Mouse (Mus musculus) neural tube, embryonic 13.5 days (tissue): Measurements from ENCODE around the gene Hmgb1. TPM values are rescaled to one million over a fixed set of nuclear protein-coding genes. Genes with fewer than 3 reads are reported as not detected.
"Not testable (repeated sequence)": the region's sequence is repeated elsewhere in the genome, so short reads cannot be mapped to it uniquely, and the experiment has no call there.

ENCODE experiments used
- ATAC-seq: fragments of 200-750 bp; cut with Nextera tagmentation; 2 replicates; pipeline ENCODE4 v1.8.0; 2017; ENCODE audit warnings: low read depth, mild to moderate bottlenecking, moderate TSS enrichment, moderate library complexity
- H3K27ac ChIP-seq: fragments of 300-500 bp; sonication (generic); replicated peaks from 2 replicates; pipeline ENCODE4 v1.5.1; 2015; ENCODE audit warnings: moderate library complexity, mild to moderate bottlenecking, inconsistent platforms
- H3K27me3 ChIP-seq: fragments of 300-500 bp; sonication (generic); 2 replicates; pipeline ENCODE4 v1.6.1; 2015; ENCODE audit warnings: mild to moderate bottlenecking, inconsistent platforms
- H3K36me3 ChIP-seq: fragments of 300-500 bp; sonication (generic); 2 replicates; pipeline ENCODE4 v1.6.1; 2015; ENCODE audit warnings: mild to moderate bottlenecking, inconsistent platforms
- H3K4me1 ChIP-seq: fragments of 300-500 bp; sonication (generic); replicated peaks from 2 replicates; pipeline ENCODE4 v1.6.1; 2015; ENCODE audit warnings: inconsistent platforms
- H3K4me2 ChIP-seq: fragments of 300-500 bp; sonication (generic); 2 replicates; pipeline ENCODE4 v1.6.1; 2015; ENCODE audit warnings: inconsistent platforms, mild to moderate bottlenecking, moderate library complexity
- H3K4me3 ChIP-seq: fragments of 300-500 bp; sonication (generic); 2 replicates; pipeline ENCODE4 v1.5.1; 2015; ENCODE audit warnings: mild to moderate bottlenecking, inconsistent platforms
- H3K9ac ChIP-seq: fragments of 300-500 bp; sonication (generic); 2 replicates; pipeline ENCODE4 v1.6.1; 2015; ENCODE audit warnings: moderate library complexity, mild to moderate bottlenecking, inconsistent platforms
- H3K9me3 ChIP-seq: fragments of 300-500 bp; sonication (generic); 2 replicates; pipeline ENCODE4 v1.6.1; 2016; ENCODE audit warnings: inconsistent platforms
- WGBS: fragments of 180-500 bp; shearing (Covaris S2); methylation state at CpG from one replicate; pipeline ENCODE4 v1.1.7; 2015; 5-methylcytosine and 5-hydroxymethylcytosine counted together
- polyA plus RNA-seq: library from polyadenylated mRNA; unstranded; fragments of >200 nt; fragmentation: Nextera tagmentation; extraction: Ambion mirVana; gene quantifications from 2 replicates; pipeline ENCODE4 v1.2.1, GENCODE M21; 2015

The Hmgb1 gene
- polyA plus RNA-seq, 1 experiment from 2014 or later = 950 TPM

- H3K9ac ChIP-seq, H3K27ac ChIP-seq, H3K9me3 ChIP-seq, H3K4me3 ChIP-seq, H3K27me3 ChIP-seq, H3K36me3 ChIP-seq, ATAC-seq, H3K4me2 ChIP-seq, H3K4me1 ChIP-seq: not testable (repeated sequence)
- 91% methylated on average over 6 of the region's 6 CpGs for WGBS
These were observed 46.2 kb downstream of the Hmgb1 start for GRCm38 (mm10) chr5:149138087-149138486.

DNA sequence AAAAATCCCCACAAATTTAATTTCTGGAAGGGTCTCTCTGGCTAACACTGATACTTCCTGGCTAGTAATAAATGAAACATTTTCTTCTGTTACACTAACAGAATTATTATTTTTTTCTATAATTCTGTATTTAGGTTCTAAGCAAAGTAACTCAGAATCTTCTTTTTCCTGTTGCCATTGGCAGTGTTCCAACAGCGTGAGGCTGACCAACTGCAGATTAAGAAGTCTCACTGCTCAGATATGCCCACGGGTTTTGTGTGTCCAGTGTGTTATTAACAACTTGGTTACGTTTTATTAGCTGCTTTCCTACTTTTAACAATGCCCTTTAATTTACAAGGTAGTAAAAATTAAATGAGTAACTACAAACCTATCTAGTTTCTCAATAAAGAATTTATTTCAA lies 46.8 kb downstream of the Hmgb1 start:
- WGBS = 73% methylated on average over 3 of the region's 3 CpGs
- no peak overlapping the region for H3K9ac ChIP-seq
- H3K4me3 ChIP-seq = no peak overlapping the region
- no peak for ATAC-seq
- H3K4me1 ChIP-seq = peaks cover 2% of the 10 kb centered on the region; the same call in 1 of the 2 replicates
- no peaks in the 10 kb centered on the region for H3K36me3 ChIP-seq
- no peak overlapping the region for H3K4me2 ChIP-seq
- H3K27me3 ChIP-seq = no peaks in the 10 kb centered on the region
- H3K27ac ChIP-seq = no peak overlapping the region
- H3K9me3 ChIP-seq = no peaks in the 10 kb centered on the region

GRCm38 (mm10) chr5:149136933-149137365 lies 47.3 kb downstream of the Hmgb1 start:
- H3K36me3 ChIP-seq = no peaks in the 10 kb centered on the region
- peaks cover 2% of the 10 kb centered on the region; the same call in 1 of the 2 replicates for H3K4me1 ChIP-seq
- H3K9me3 ChIP-seq = no peaks in the 10 kb centered on the region
- H3K4me3 ChIP-seq = no peak overlapping the region
- 85% methylated on average over 4 of the region's 4 CpGs for WGBS
- H3K4me2 ChIP-seq = no peak overlapping the region
- no peak for ATAC-seq
- no peaks in the 10 kb centered on the region for H3K27me3 ChIP-seq
- no peak overlapping the region for H3K9ac ChIP-seq
- H3K27ac ChIP-seq = no peak overlapping the region

DNA sequence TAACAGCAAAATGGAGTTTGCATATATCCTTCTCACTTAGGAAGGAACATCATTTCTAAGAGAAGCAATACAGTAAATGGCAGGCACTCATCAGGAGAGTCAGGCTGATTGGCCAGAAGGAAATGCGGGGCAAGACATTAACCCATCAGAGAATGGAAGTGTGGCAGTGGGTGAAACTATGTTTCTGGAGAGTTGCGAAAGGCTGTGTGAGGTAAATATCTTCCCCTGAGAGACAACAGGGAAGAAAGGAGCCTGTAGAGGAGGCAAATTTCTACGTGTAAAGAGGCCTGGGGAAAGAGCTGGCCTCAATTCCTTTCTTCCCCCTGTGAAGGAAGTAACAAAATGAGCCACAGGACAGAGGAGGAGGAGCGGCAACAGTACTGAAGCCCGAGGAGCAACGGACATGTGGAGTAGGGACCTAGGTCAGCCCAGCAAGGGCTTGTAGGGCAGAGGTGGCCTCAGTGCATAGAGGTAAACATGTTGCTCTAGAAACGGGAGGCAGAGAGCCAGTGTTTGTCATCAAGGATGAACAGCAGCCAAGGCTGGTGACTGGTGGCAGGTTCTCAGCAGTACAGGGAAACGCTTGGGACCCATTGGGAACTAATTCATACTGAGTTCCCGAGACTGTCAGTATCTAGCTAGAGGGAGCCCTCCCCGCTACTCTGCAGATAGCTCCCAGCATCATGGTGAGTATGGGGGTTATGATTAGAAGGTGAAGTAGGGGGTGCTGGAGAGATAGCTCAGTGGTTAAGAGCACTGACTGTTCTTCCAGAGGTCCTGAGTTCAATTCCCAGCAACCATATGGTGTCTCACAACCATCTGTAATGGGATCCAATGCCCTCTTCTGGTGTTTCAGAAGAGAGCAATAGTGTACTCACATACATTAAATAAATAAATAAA lies 48.6 kb downstream of the Hmgb1 start:
- WGBS = 83% methylated on average over 10 of the region's 10 CpGs
- Histone ChIP-seq H3K27ac (no peak overlapping the region), H3K4me3 (no peak overlapping the region), H3K9me3 (no peaks in the 10 kb centered on the region), H3K27me3 (no peaks in the 10 kb centered on the region), H3K4me1 (peaks cover 2% of the 10 kb centered on the region; the same call in 1 of the 2 replicates), H3K36me3 (no peaks in the 10 kb centered on the region), H3K9ac (no peak overlapping the region), H3K4me2 (no peak overlapping the region)
- no peak for ATAC-seq

DNA sequence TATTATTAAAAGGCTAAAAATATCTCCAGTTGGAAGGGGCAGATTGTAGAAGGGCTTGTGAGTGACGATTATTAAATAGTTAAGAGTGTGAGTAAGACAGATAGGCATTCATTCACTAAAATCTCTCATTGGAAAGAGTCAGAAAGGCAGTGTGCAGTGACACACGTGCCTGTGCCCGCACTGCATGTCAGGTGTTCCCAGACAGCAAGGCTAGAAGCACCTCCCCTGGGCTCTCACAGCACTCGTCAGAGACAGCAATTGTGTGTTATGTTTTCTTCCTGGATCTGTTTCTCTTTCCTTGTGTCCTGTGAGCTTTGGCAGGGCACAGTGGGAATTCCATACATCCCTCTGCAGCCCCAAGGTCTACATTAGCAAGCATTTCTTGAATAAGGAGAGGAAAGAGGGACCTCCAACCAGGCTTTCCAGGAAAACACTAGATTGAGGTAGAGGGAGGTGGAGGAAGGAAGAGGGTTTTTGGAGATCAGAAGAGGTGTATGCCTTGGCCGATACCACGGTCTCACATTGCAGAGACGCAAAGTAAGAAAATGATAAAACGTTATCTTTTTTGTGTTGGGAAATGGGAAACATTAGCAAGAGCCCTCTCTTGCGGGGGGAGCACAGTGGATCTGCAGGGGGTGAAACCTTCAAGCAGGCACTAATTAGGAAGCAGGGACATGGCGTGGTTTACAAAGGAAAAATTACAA lies 49.4 kb downstream of the Hmgb1 start:
- Histone ChIP-seq H3K9ac (no peak overlapping the region), H3K36me3 (no peaks in the 10 kb centered on the region), H3K4me3 (no peak overlapping the region), H3K9me3 (no peaks in the 10 kb centered on the region), H3K4me2 (no peak overlapping the region), H3K27ac (no peak overlapping the region), H3K27me3 (no peaks in the 10 kb centered on the region), H3K4me1 (peaks cover 2% of the 10 kb centered on the region; the same call in 1 of the 2 replicates)
- no peak for ATAC-seq
- WGBS = 81% methylated on average over 10 of the region's 10 CpGs

GRCm38 (mm10) chr5:149128473-149128872 lies 55.8 kb downstream of the Hmgb1 start:
- 89% methylated on average over 15 of the region's 15 CpGs for WGBS
- Histone ChIP-seq H3K27me3 (no peaks in the 10 kb centered on the region), H3K4me2 (no peak overlapping the region), H3K9me3 (no peaks in the 10 kb centered on the region), H3K36me3 (no peaks in the 10 kb centered on the region), H3K9ac (no peak overlapping the region), H3K4me3 (no peak overlapping the region), H3K4me1 (no peaks in the 10 kb centered on the region), H3K27ac (no peak overlapping the region)
- ATAC-seq = no peak

DNA sequence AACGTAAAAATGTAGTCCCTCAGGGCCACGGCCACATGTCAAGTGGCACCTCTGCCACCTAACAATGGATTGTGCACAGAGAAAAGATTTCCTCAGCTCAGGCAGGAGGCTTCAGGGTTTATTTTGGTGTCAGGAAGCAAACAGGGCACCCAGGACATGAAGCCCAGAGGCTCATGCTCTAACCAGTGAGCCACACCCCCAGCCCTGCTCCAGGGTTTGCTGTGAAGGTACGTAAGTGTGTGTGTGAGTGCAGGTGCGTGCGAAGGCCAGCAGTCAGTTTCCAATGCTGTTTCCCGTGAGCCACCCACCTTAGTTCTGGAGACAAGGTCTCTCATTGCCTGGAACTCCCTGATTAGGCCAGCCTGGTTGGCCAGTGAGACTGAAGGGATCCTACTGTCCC lies 60.5 kb downstream of the Hmgb1 start:
- no peak for ATAC-seq
- no peaks in the 10 kb centered on the region for H3K27me3 ChIP-seq
- H3K4me3 ChIP-seq = no peak overlapping the region
- WGBS = 91% methylated on average over 6 of the region's 6 CpGs
- H3K4me1 ChIP-seq = no peaks in the 10 kb centered on the region
- H3K27ac ChIP-seq = no peak overlapping the region
- H3K9me3 ChIP-seq = no peaks in the 10 kb centered on the region
- no peak overlapping the region for H3K4me2 ChIP-seq
- no peak overlapping the region for H3K9ac ChIP-seq
- no peaks in the 10 kb centered on the region for H3K36me3 ChIP-seq

DNA sequence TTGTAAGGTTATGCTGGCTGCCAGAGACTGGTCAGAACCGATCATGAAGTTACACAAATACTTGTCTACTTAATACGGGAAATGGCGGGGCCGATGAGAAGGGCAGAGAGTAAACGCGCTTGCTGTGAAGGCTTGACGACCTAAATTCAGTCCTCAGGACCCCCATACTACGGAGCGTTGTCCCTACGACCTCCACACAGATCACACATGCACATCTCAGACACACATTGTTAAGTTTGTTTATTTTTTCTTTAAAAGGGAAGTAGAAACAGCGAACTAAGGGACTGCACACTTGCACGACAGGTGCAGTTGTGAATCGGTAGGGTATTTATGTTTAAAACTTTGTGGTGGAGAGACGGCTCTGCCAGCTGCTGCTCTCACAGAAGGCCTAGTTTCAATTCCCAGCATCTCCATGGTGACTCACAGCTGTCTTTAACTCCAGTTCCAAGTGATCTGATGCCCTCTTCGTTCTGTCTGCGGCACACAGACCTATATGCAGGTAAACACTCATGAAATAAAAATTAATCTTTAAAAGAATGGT lies 64.9 kb downstream of the Hmgb1 start:
- ATAC-seq = no peak
- Histone ChIP-seq H3K9ac (no peak overlapping the region), H3K4me2 (no peak overlapping the region), H3K9me3 (no peaks in the 10 kb centered on the region), H3K27ac (no peak overlapping the region), H3K4me1 (peaks cover 12% of the 10 kb centered on the region), H3K4me3 (no peak overlapping the region), H3K36me3 (no peaks in the 10 kb centered on the region), H3K27me3 (no peaks in the 10 kb centered on the region)
- 90% methylated on average over 16 of the region's 16 CpGs for WGBS

- Histone ChIP-seq H3K9ac (no peak overlapping the region), H3K4me1 (peaks cover 22% of the 10 kb centered on the region), H3K27ac (peak overlapping the region; percentile 53), H3K4me3 (no peak overlapping the region), H3K4me2 (no peak overlapping the region), H3K9me3 (no peaks in the 10 kb centered on the region), H3K36me3 (no peaks in the 10 kb centered on the region), H3K27me3 (no peaks in the 10 kb centered on the region)
- peak; percentile 64; the same call in 1 of the 2 replicates for ATAC-seq
- 39% methylated on average over 7 of the region's 7 CpGs for WGBS
These were observed 66.3 kb downstream of the Hmgb1 start for GRCm38 (mm10) chr5:149117815-149118547.

DNA sequence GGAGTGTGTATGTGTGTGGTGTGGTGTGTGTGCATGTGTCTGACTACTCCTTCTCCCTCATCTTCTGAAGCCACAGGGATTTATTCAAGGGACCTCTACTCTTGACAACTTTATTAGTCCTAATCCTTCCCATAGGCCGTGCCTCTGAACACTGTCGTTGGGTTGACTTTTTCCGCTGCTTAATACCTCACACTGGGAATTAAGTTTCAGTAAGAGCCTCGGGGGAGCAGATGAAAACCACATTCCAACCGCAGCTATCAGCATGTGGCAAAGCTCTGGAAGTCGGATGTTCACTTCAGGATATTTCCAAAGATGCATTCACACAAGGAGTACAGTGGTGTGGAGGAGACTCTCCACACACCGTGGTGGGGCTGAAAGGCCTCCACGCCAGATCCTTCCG lies 69.7 kb downstream of the Hmgb1 start:
- Histone ChIP-seq H3K4me3 (no peak overlapping the region), H3K9me3 (no peaks in the 10 kb centered on the region), H3K4me2 (no peak overlapping the region), H3K27ac (no peak overlapping the region), H3K4me1 (peaks cover 22% of the 10 kb centered on the region), H3K27me3 (no peaks in the 10 kb centered on the region), H3K9ac (no peak overlapping the region), H3K36me3 (no peaks in the 10 kb centered on the region)
- WGBS = 69% methylated on average over 9 of the region's 9 CpGs
- ATAC-seq = no peak

DNA sequence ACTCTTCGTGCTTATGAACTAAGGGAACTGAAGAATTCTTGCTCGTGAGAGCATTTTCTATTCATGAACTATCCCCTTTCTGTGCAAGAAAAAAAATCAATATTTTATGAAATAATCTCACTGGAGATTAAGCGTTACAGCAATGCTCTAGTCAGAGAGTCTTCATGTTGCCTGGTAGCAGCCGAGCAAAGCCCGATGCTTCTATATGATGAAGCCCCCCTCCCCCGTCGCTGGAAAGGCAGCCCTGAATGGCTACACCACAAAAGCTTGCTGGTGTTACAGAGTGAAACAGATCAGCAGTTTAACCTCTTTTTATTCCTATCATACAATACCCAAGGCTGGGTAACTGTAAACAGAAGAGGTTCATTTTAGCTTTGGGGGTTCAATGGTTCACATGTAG lies 70.3 kb downstream of the Hmgb1 start:
- WGBS = 74% methylated on average over 7 of the region's 7 CpGs
- no peak for ATAC-seq

DNA sequence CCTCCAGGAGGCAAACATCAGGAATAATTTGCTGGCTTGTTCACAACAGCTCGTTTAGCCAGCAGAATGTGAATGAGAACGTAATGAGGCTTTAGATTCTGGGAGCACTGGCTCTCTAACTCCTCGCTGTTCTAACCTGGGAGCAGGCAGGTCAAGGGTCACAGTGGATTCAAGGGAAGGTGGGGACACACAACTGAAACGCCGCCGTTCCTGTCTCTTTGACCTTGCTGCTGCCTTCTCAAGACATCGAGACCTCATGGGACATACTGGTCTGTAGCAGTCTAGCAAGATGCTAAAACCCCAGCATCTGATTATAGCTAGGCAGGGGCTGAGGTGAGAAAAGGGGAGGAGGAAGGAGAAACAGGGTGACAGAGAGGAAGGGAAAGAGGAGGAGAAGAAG lies 70.8 kb downstream of the Hmgb1 start:
- H3K4me2 ChIP-seq = no peak overlapping the region
- no peak for ATAC-seq
- no peak overlapping the region for H3K27ac ChIP-seq
- H3K9ac ChIP-seq = no peak overlapping the region
- H3K4me3 ChIP-seq = no peak overlapping the region
- 84% methylated on average over 7 of the region's 7 CpGs for WGBS
- peaks cover 22% of the 10 kb centered on the region for H3K4me1 ChIP-seq
- no peaks in the 10 kb centered on the region for H3K27me3 ChIP-seq
- no peaks in the 10 kb centered on the region for H3K9me3 ChIP-seq
- H3K36me3 ChIP-seq = no peaks in the 10 kb centered on the region

More for the DNA sequence above, 70.3 kb downstream of the Hmgb1 start:
- Histone ChIP-seq H3K36me3 (no peaks in the 10 kb centered on the region), H3K4me2 (no peak overlapping the region), H3K9ac (no peak overlapping the region), H3K4me1 (peaks cover 22% of the 10 kb centered on the region), H3K27ac (no peak overlapping the region), H3K27me3 (no peaks in the 10 kb centered on the region), H3K4me3 (no peak overlapping the region), H3K9me3 (no peaks in the 10 kb centered on the region)
